In genomic region chr4:33580491-33580890, GRCm38 (mm10) we compare ENCODE assay signal across 23 mouse cellular contexts.
"Had no signal": no experiment of that assay in that cellular context is flagged by ENCODE, and none has a peak within 500 bp of the region (broad histone marks: within the 10 kb centered on the region; RNA-seq: fewer than 3 reads in every experiment).

No protein-coding gene starts in this region.

- H3K9me3 ChIP-seq: heart, embryonic 15.5 days; limb, embryonic 10.5 days; liver, embryonic 15.5 days had no signal

- H3K9ac ChIP-seq: heart, embryonic 13.5 days; heart, embryonic 15.5 days; hindbrain, embryonic 13.5 days; limb, embryonic 12.5 days; liver, embryonic 13.5 days; liver, embryonic 15.5 days had no signal

- H3K27ac ChIP-seq: gastrocnemius, adult 2 months; heart, embryonic 13.5 days; heart, embryonic 15.5 days; hindbrain, embryonic 10.5 days; hindbrain, embryonic 13.5 days; layer of hippocampus, adult 2 months; left cerebral cortex, adult 2 months; limb, embryonic 10.5 days; limb, embryonic 12.5 days; liver, embryonic 13.5 days; liver, embryonic 15.5 days had no signal

- H3K27me3 ChIP-seq: hindbrain, embryonic 13.5 days; limb, embryonic 12.5 days; liver, embryonic 13.5 days; liver, embryonic 15.5 days had no signal

- H3K4me2 ChIP-seq: heart, embryonic 13.5 days; heart, embryonic 15.5 days; hindbrain, embryonic 13.5 days; limb, embryonic 12.5 days; liver, embryonic 11.5 days; liver, embryonic 13.5 days; liver, embryonic 15.5 days had no signal

- H3K4me3 ChIP-seq: heart, embryonic 13.5 days; heart, embryonic 15.5 days; hindbrain, embryonic 10.5 days; hindbrain, embryonic 13.5 days; layer of hippocampus, adult 2 months; left cerebral cortex, adult 2 months; limb, embryonic 10.5 days; limb, embryonic 12.5 days; liver, embryonic 13.5 days; liver, embryonic 15.5 days had no signal

- H3K36me3 ChIP-seq: heart, embryonic 13.5 days; heart, embryonic 15.5 days; hindbrain, embryonic 10.5 days; hindbrain, embryonic 13.5 days; limb, embryonic 10.5 days; limb, embryonic 12.5 days; liver, embryonic 13.5 days; liver, embryonic 15.5 days had no signal

- H3K4me1 ChIP-seq: heart, embryonic 15.5 days; hindbrain, embryonic 13.5 days; limb, embryonic 10.5 days; liver, embryonic 13.5 days; liver, embryonic 15.5 days had no signal

- DNase-seq: heart, postnatal 14 days; heart, postnatal 4 days; kidney, adult 18-20 months; kidney, adult 8-10 months; kidney, postnatal 10 days; kidney, postnatal 25 days; kidney, postnatal 4 days; liver; liver, embryonic 13.5 days had no signal

- ATAC-seq: hindbrain, embryonic 16.5 days; inflammation-experienced regulatory T-cells, adult 6 months; intestine, postnatal 0 days had no signal
